Mouse (Mus musculus): ENCODE data around the gene Shisal2a. TPM values are rescaled to one million over a fixed set of nuclear protein-coding genes. Genes with fewer than 3 reads are reported as not detected.
A peak's percentile ranks its signal among the peaks of the same experiment; 100 is the strongest.

Shisal2a gene
- polyA plus RNA-seq, 1 experiment from 2014 or later: 1.1 TPM

- DNase-seq (ENCODE audit: low spot score) (no peak), ATAC-seq (no peak)
- Histone ChIP-seq H3K9me3 (ENCODE audit: low read length) (no peaks in the 10 kb centered on the region), H3K4me1 (ENCODE audit: insufficient read depth, low read depth, low read length) (peaks cover 3% of the 10 kb centered on the region; the same call in 1 of the 2 replicates), H3K4me3 (ENCODE audit: low read depth, low read length) (no peak overlapping the region), H3K27ac (ENCODE audit: low read length) (no peak overlapping the region), H3K4me2 (replicated peaks; ENCODE audit: low read depth, low read length) (no peak overlapping the region; the same call in 1 of the 2 replicates), H3K27me3 (replicated peaks; ENCODE audit: insufficient read depth, low read length) (no peaks in the 10 kb centered on the region), H3K9ac (replicated peaks; ENCODE audit: low read depth) (no peak overlapping the region), H3K36me3 (ENCODE audit: insufficient read depth, low read length) (no peaks in the 10 kb centered on the region)
- no peak for TF ChIP-seq EP300 (IDR thresholded peaks at IDR 0.05)
- no peak for TF ChIP-seq CTCF (IDR thresholded peaks at IDR 0.05)
- WGBS: 50% methylated on average over 8 of the region's 8 CpGs
Observed at GRCm38 (mm10) chr4:108407621-108408020, 24.5 kb upstream of the Shisal2a start.

- Histone ChIP-seq H3K27ac (ENCODE audit: low read length) (peak within 1 kb of the TSS; percentile 90), H3K4me3 (ENCODE audit: low read depth, low read length) (peak within 1 kb of the TSS; percentile 49), H3K27me3 (replicated peaks; ENCODE audit: insufficient read depth, low read length) (no peaks in the 10 kb centered on the region), H3K9ac (replicated peaks; ENCODE audit: low read depth) (peak within 1 kb of the TSS; percentile 73), H3K9me3 (ENCODE audit: low read length) (no peaks in the 10 kb centered on the region), H3K36me3 (ENCODE audit: insufficient read depth, low read length) (no peaks in the 10 kb centered on the region), H3K4me2 (replicated peaks; ENCODE audit: low read depth, low read length) (peak within 1 kb of the TSS; percentile 80), H3K4me1 (ENCODE audit: insufficient read depth, low read depth, low read length) (peaks cover 3% of the 10 kb centered on the region; the same call in 1 of the 2 replicates)
- TF ChIP-seq CTCF (IDR thresholded peaks at IDR 0.05): no peak
- TF ChIP-seq EP300 (IDR thresholded peaks at IDR 0.05): no peak
- ATAC-seq (peak; percentile 6; the same call in 1 of the 2 replicates), DNase-seq (ENCODE audit: low spot score) (peak; percentile 42)
- 13% methylated on average over 15 of the region's 15 CpGs for WGBS
Observed at GRCm38 (mm10) chr4:108406861-108407401, 23.8 kb upstream of the Shisal2a start, which contains the start of gene Gpx7. Gene Gpx7, minus strand, starts transcription at chr4:108406961.

GRCm38 (mm10) chr4:108406138-108406860 is 23.1 kb upstream of the Shisal2a start:
- peak; percentile 85 for ATAC-seq
- 2% methylated on average over 46 of the region's 52 CpGs for WGBS
- H3K9ac ChIP-seq (replicated peaks; ENCODE audit: low read depth): peak overlapping the region; percentile 73
- no peak for TF ChIP-seq EP300 (IDR thresholded peaks at IDR 0.05)
- no peak for TF ChIP-seq CTCF (IDR thresholded peaks at IDR 0.05)
- no peaks in the 10 kb centered on the region for H3K36me3 ChIP-seq (ENCODE audit: insufficient read depth, low read length)
- peak overlapping the region; percentile 80 for H3K4me2 ChIP-seq (replicated peaks; ENCODE audit: low read depth, low read length)
- peak overlapping the region; percentile 90 for H3K27ac ChIP-seq (ENCODE audit: low read length)
- H3K4me1 ChIP-seq (ENCODE audit: insufficient read depth, low read depth, low read length): peaks cover 3% of the 10 kb centered on the region; the same call in 1 of the 2 replicates
- peak overlapping the region; percentile 49 for H3K4me3 ChIP-seq (ENCODE audit: low read depth, low read length)
- H3K27me3 ChIP-seq (replicated peaks; ENCODE audit: insufficient read depth, low read length): no peaks in the 10 kb centered on the region
- peak; percentile 79 for DNase-seq (ENCODE audit: low spot score)
- no peaks in the 10 kb centered on the region for H3K9me3 ChIP-seq (ENCODE audit: low read length)

- 53% methylated on average over 3 of the region's 3 CpGs for WGBS
- H3K36me3 ChIP-seq (ENCODE audit: insufficient read depth, low read length): no peaks in the 10 kb centered on the region
- peak overlapping the region; percentile 49 for H3K4me3 ChIP-seq (ENCODE audit: low read depth, low read length)
- H3K9me3 ChIP-seq (ENCODE audit: low read length): no peaks in the 10 kb centered on the region
- peaks cover 3% of the 10 kb centered on the region; the same call in 1 of the 2 replicates for H3K4me1 ChIP-seq (ENCODE audit: insufficient read depth, low read depth, low read length)
- peak overlapping the region; percentile 80 for H3K4me2 ChIP-seq (replicated peaks; ENCODE audit: low read depth, low read length)
- TF ChIP-seq EP300 (IDR thresholded peaks at IDR 0.05) (no peak), CTCF (IDR thresholded peaks at IDR 0.05) (no peak)
- H3K9ac ChIP-seq (replicated peaks; ENCODE audit: low read depth): peak overlapping the region; percentile 73; the same call in 1 of the 2 replicates
- no peaks in the 10 kb centered on the region for H3K27me3 ChIP-seq (replicated peaks; ENCODE audit: insufficient read depth, low read length)
- DNase-seq (ENCODE audit: low spot score) (peak; percentile 89), ATAC-seq (peak; percentile 89)
- H3K27ac ChIP-seq (ENCODE audit: low read length): peak overlapping the region; percentile 90
Observed at GRCm38 (mm10) chr4:108405766-108406137, 22.6 kb upstream of the Shisal2a start.

GRCm38 (mm10) chr4:108403861-108404635 is 20.9 kb upstream of the Shisal2a start:
- no peak overlapping the region for H3K4me3 ChIP-seq (ENCODE audit: low read depth, low read length)
- H3K27ac ChIP-seq (ENCODE audit: low read length): no peak overlapping the region
- peaks cover 5% of the 10 kb centered on the region; the same call in 1 of the 2 replicates for H3K36me3 ChIP-seq (ENCODE audit: insufficient read depth, low read length)
- H3K27me3 ChIP-seq (replicated peaks; ENCODE audit: insufficient read depth, low read length): no peaks in the 10 kb centered on the region
- WGBS: 87% methylated on average over 8 of the region's 8 CpGs
- TF ChIP-seq CTCF (IDR thresholded peaks at IDR 0.05): no peak
- TF ChIP-seq EP300 (IDR thresholded peaks at IDR 0.05): no peak
- no peak for ATAC-seq
- H3K9me3 ChIP-seq (ENCODE audit: low read length): no peaks in the 10 kb centered on the region
- no peak overlapping the region for H3K4me2 ChIP-seq (replicated peaks; ENCODE audit: low read depth, low read length)
- H3K9ac ChIP-seq (replicated peaks; ENCODE audit: low read depth): no peak overlapping the region
- peaks cover 3% of the 10 kb centered on the region; the same call in 1 of the 2 replicates for H3K4me1 ChIP-seq (ENCODE audit: insufficient read depth, low read depth, low read length)
- no peak for DNase-seq (ENCODE audit: low spot score)

GRCm38 (mm10) chr4:108400395-108400794 is 17.2 kb upstream of the Shisal2a start:
- no peak overlapping the region for H3K4me2 ChIP-seq (replicated peaks; ENCODE audit: low read depth, low read length)
- ATAC-seq (no peak), DNase-seq (ENCODE audit: low spot score) (no peak)
- H3K36me3 ChIP-seq (ENCODE audit: insufficient read depth, low read length): peaks cover 5% of the 10 kb centered on the region; the same call in 1 of the 2 replicates
- no peaks in the 10 kb centered on the region for H3K9me3 ChIP-seq (ENCODE audit: low read length)
- whole genome bisulfite sequencing: 82% methylated on average over 10 of the region's 10 CpGs
- no peaks in the 10 kb centered on the region for H3K27me3 ChIP-seq (replicated peaks; ENCODE audit: insufficient read depth, low read length)
- TF ChIP-seq EP300 (IDR thresholded peaks at IDR 0.05): no peak
- no peak for TF ChIP-seq CTCF (IDR thresholded peaks at IDR 0.05)
- no peak overlapping the region for H3K9ac ChIP-seq (replicated peaks; ENCODE audit: low read depth)
- H3K4me1 ChIP-seq (ENCODE audit: insufficient read depth, low read depth, low read length): no peaks in the 10 kb centered on the region
- H3K27ac ChIP-seq (ENCODE audit: low read length): no peak overlapping the region
- H3K4me3 ChIP-seq (ENCODE audit: low read depth, low read length): no peak overlapping the region

Data from lung, postnatal 0 days (tissue).